Mouse (Mus musculus): ENCODE data around the gene Itpkc.

- TF ChIP-seq CTCF (IDR thresholded peaks at IDR 0.05; ENCODE audit: borderline replicate concordance, control insufficient read depth, extremely low read depth, insufficient read depth, low read length, poor library complexity), result no peak
- TF ChIP-seq POLR2A (IDR thresholded peaks at IDR 0.05; ENCODE audit: control insufficient read depth, extremely low read depth, insufficient read depth, low read length, poor library complexity), result no peak
Observed at GRCm38 (mm10) chr7:27237527-27237926, 9.1 kb upstream of the Itpkc start.

All from thymus, adult 2 months (tissue).